Mouse (Mus musculus): Measurements from ENCODE around the gene Lrmda.

GRCm38 (mm10) chr14:22406623-22407022 is 387.1 kb downstream of the Lrmda start:
- TF ChIP-seq CTCF (IDR thresholded peaks at IDR 0.05; ENCODE audit: borderline replicate concordance, insufficient read depth, low read length) = no peak
- TF ChIP-seq POLR2A (IDR thresholded peaks at IDR 0.05; ENCODE audit: low read depth, low read length) = no peak
